Mouse (Mus musculus) bone marrow macrophage, adult 2 months (primary cell): ENCODE results near the gene Acr. TPM values are rescaled to one million over a fixed set of nuclear protein-coding genes. Genes with fewer than 3 reads are reported as not detected.

Source experiments
- H3K27ac ChIP-seq: 2 replicates; pipeline ENCODE4 v1.5.1; 2012; ENCODE audit warnings: low read depth, low read length; ENCODE audit not compliant: insufficient read depth
- H3K4me1 ChIP-seq: 2 replicates; pipeline ENCODE4 v1.6.1; 2012; ENCODE audit warnings: low read length; ENCODE audit not compliant: control insufficient read depth, insufficient read depth
- H3K4me3 ChIP-seq: 2 replicates; pipeline ENCODE4 v1.5.1; 2012; ENCODE audit warnings: mild to moderate bottlenecking, low read length, moderate library complexity; ENCODE audit not compliant: insufficient read depth
- CTCF ChIP-seq: IDR thresholded peaks from 2 replicates; pipeline ENCODE4 v1.5.1; 2012; ENCODE audit warnings: low read depth, mild to moderate bottlenecking, low read length, moderate library complexity
- POLR2A ChIP-seq: IDR thresholded peaks from 2 replicates; pipeline ENCODE4 v1.6.1; 2012; ENCODE audit warnings: mild to moderate bottlenecking, low read depth, low read length, borderline replicate concordance
- polyA plus RNA-seq: library from polyadenylated mRNA; stranded (reverse); fragments of >200 nt; gene quantifications from 2 replicates; pipeline ENCODE4 v1.2.4, GENCODE M21; 2012; ENCODE audit not compliant: missing spikeins, insufficient read depth, insufficient read length

The Acr gene
- polyA plus RNA-seq, 1 experiment: not detected

DNA sequence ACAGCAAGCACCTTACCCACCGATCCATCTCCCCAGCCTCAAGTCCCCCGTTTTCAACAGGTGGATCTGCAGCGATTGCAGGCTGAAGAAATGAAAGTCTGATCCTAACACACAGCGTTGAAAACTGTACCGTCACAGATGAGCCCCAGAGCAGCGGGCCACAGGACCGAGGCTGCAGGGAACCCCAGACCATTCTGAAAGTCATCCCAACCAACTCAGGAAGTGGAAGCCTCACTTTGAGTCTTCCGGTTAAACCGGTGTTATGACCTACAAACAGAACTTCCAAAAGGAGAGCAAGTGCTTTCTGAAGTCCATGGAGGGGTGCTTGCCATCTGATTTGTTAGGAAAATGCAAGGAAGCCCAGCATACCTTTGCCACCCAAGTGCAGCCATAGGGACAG is 39.8 kb downstream of the Acr start:
- no peak overlapping the region for H3K27ac ChIP-seq
- TF ChIP-seq POLR2A: no peak
- no peak for TF ChIP-seq CTCF

DNA sequence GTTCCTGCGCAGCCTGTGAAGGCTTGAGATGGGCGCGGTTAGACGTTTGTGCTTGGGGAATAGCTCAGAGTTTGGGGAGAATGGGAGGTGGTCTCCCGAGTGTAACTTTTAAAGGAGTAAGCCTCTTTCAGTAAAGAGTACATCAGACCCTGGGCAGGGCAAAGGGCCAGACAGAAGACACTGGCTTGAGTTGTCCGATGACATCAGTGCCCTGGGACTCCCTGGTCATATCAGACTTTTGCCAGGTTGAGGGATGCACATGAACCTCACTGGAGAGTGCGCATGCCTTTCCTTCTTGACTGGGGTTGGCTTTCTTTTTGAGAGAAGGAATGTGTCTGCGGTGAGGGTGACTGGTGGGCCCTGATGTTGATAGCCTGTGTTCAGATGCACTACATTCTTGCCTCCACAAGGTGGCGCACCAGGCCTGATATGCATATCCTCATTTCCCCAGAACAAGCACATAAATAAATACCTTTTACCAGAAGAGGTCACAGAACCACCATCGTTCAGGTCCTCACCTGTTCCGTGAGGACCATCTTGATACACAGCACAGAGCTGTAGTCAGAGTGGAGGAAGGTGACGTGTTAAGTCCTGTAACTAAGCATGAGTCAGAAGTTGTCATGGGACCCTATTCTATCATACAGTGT is 54.3 kb downstream of the Acr start:
- Histone ChIP-seq H3K4me3 (no peak overlapping the region), H3K4me1 (no peaks in the 10 kb centered on the region), H3K27ac (no peak overlapping the region)
- TF ChIP-seq CTCF (peak; percentile 69; the same call in 1 of the 2 replicates), POLR2A (no peak)

More for the DNA sequence above, 39.8 kb downstream of the Acr start:
- H3K4me3 ChIP-seq: peak overlapping the region; percentile 42
- H3K4me1 ChIP-seq: no peaks in the 10 kb centered on the region; the same call in 1 of the 2 replicates

DNA sequence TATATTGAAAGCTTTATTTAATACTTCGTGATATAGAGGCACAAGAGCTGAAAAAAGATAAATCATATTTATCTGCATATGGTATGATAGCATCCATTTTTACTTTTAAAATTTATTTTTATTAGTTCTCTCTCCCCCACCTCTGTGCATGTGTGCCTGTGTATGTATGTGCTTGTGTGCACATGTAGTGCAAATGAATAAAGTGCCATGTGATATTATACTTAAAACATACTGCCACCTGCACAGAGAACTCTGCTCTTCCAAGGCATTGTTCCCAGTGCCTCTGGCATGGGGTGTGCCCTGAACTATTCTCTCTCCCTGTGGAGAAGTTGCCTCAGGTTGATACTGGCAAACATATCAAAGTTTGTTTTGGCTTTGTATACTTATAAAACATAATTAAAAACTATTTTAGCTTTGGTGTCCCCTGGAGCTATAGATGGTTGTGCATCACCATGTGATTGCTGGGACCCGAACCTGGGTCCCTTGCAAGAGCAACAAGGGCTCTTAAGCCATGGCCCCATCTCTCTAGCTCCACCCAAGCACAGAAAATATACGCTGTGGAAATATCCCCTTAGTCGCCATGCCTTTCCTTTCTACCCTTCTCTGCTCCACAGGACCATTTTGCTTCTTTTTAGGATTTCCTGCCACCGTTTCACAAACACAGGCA is 55.0 kb downstream of the Acr start:
- TF ChIP-seq POLR2A: no peak
- 0 out of 2 replicates have a peak, but pooled peaks have one; percentile 12 for TF ChIP-seq CTCF
- Histone ChIP-seq H3K4me3 (no peak overlapping the region), H3K4me1 (no peaks in the 10 kb centered on the region), H3K27ac (no peak overlapping the region)

DNA sequence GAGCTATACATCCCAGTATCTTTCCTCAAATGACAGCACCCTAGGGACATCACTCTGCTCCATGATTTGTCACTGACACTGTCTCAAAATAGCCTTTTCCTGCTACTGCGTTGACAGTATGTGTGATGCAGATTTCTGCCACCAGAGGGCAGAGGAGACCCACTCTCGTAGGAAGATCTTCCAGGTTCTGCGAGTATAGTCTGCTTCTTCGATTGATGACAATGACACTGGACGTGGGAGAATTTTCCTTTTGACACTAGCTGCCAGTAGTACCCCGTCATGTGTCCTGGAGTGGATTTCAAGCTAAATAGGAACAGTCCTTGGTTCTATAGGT is 55.5 kb downstream of the Acr start:
- TF ChIP-seq POLR2A (no peak), CTCF (no peak)
- no peak overlapping the region for H3K4me3 ChIP-seq
- H3K27ac ChIP-seq: no peak overlapping the region
- no peaks in the 10 kb centered on the region for H3K4me1 ChIP-seq

Other genes with a start within 250 kb of the Acr start
- not detected in 2 replicates for gene Adm2, start 245.6 kb upstream of the Acr start, polyA plus RNA-seq
- gene Miox, start 233.9 kb upstream of the Acr start, polyA plus RNA-seq: not detected in 2 replicates
- 48.1 and 48.9 TPM in 2 replicates for gene Lmf2, start 212.7 kb upstream of the Acr start, polyA plus RNA-seq
- 140 and 142 TPM in 2 replicates for gene Ncaph2, start 212.6 kb upstream of the Acr start, polyA plus RNA-seq
- gene Sco2, start 194.5 kb upstream of the Acr start, polyA plus RNA-seq: 12.5 and 15.3 TPM in 2 replicates
- 0.28 TPM in 1 of 2 replicates, not detected in the other for gene Tymp, start 191.3 kb upstream of the Acr start, polyA plus RNA-seq
- not detected in 2 replicates for gene Odf3b, start 189.0 kb upstream of the Acr start, polyA plus RNA-seq
- gene Klhdc7b, start 183.4 kb upstream of the Acr start, polyA plus RNA-seq: not detected in 2 replicates
- gene Syce3, start 157.8 kb upstream of the Acr start, polyA plus RNA-seq: not detected in 2 replicates
- 2.0 TPM in 1 of 2 replicates, not detected in the other for gene Cpt1b, start 142.5 kb upstream of the Acr start, polyA plus RNA-seq
- 0.72 and 1.1 TPM in 2 replicates for gene C730034F03Rik, start 138.7 kb upstream of the Acr start, polyA plus RNA-seq
- gene Gm44502, start 138.6 kb upstream of the Acr start, polyA plus RNA-seq: 0.94 and 1.1 TPM in 2 replicates
- 115 and 138 TPM in 2 replicates for gene Chkb, start 138.4 kb upstream of the Acr start, polyA plus RNA-seq
- gene Mapk8ip2, start 114.4 kb upstream of the Acr start, polyA plus RNA-seq: not detected in 2 replicates
- gene Arsa, start 90.9 kb upstream of the Acr start, polyA plus RNA-seq: 30.4 and 33.6 TPM in 2 replicates
- not detected in 2 replicates for gene Shank3, start 68.7 kb upstream of the Acr start, polyA plus RNA-seq
- gene Rabl2, start 23.6 kb downstream of the Acr start, polyA plus RNA-seq: 12.0 and 12.3 TPM in 2 replicates